In genomic region chr2:35629126-35629525, GRCm38 (mm10) we compare ENCODE assay signal across 12 mouse cellular contexts.
"Had no signal": no experiment of that assay in that cellular context is flagged by ENCODE, and none has a peak within 500 bp of the region (broad histone marks: within the 10 kb centered on the region; RNA-seq: fewer than 3 reads in every experiment).

No protein-coding gene starts in this region.

- H3K27me3 ChIP-seq: limb, embryonic 13.5 days; neural tube, embryonic 15.5 days had no signal

- H3K4me2 ChIP-seq: limb, embryonic 13.5 days; neural tube, embryonic 15.5 days had no signal

- H3K4me3 ChIP-seq: limb, embryonic 13.5 days; myocyte; neural tube, embryonic 15.5 days had no signal

- DNase-seq: kidney, postnatal 36 days; layer of hippocampus, adult 9-11 months; layer of hippocampus, postnatal 36 days; midbrain, embryonic 14.5 days; right cerebral cortex, adult 18-20 months; right cerebral cortex, postnatal 25 days; thymus, postnatal 36 days had no signal

- H3K9ac ChIP-seq: limb, embryonic 13.5 days; liver, embryonic 14.5 days; neural tube, embryonic 15.5 days had no signal

- H3K36me3 ChIP-seq: neural tube, embryonic 15.5 days had no signal

- H3K27ac ChIP-seq: kidney, postnatal 0 days; limb, embryonic 13.5 days; liver, embryonic 14.5 days; neural tube, embryonic 15.5 days had no signal

- H3K9me3 ChIP-seq: limb, embryonic 13.5 days; neural tube, embryonic 15.5 days had no signal
